Mouse (Mus musculus) layer of hippocampus, adult 8-10 months (tissue): ENCODE data around the gene Tm6sf1. TPM values are rescaled to one million over a fixed set of nuclear protein-coding genes. Genes with fewer than 3 reads are reported as not detected.
"Not testable (repeated sequence)": the region's sequence is repeated elsewhere in the genome, so short reads cannot be mapped to it uniquely, and the experiment has no call there.

Source experiments
- DNase-seq, 2 experiments: peaks; one replicate each; pipeline ENCODE4 v3.0.0; 2022; ENCODE audit warnings: low spot score in 2 of 2
- total RNA-seq, 4 experiments: library from RNA; stranded (reverse); gene quantifications; 2 replicates each; pipeline ENCODE4 v1.2.4; 2022

Tm6sf1 gene
- 10 to 100 TPM; 16.0 to 21.7 (median 16.8) TPM for total RNA-seq

- DNase-seq, result no peak
Measured at GRCm38 (mm10) chr7:81858968-81859721, at the start of gene Tm6sf1. Tm6sf1 (plus strand) TSS chr7:81859001.

GRCm38 (mm10) chr7:81824906-81825305 lies 33.9 kb upstream of the Tm6sf1 start:
- DNase-seq, result no peak

GRCm38 (mm10) chr7:81825381-81825780 lies 33.4 kb upstream of the Tm6sf1 start:
- DNase-seq, result no peak

GRCm38 (mm10) chr7:81827806-81828667 lies 30.8 kb upstream of the Tm6sf1 start:
- no peak for DNase-seq

GRCm38 (mm10) chr7:81828681-81829378 lies 30.0 kb upstream of the Tm6sf1 start:
- DNase-seq, result peak; percentile 30 to 41

- peak; percentile 53 to 73 for DNase-seq
Measured at GRCm38 (mm10) chr7:81829379-81829894, 29.4 kb upstream of the Tm6sf1 start, which contains the start of gene Btbd1. Btbd1 (minus strand) TSS chr7:81829431.

- DNase-seq, result no peak
Measured at GRCm38 (mm10) chr7:81834847-81835246, 24.0 kb upstream of the Tm6sf1 start.

- DNase-seq, result no peak
Measured at GRCm38 (mm10) chr7:81835430-81835829, 23.4 kb upstream of the Tm6sf1 start.

- DNase-seq, result not testable (repeated sequence)
Measured at GRCm38 (mm10) chr7:81837771-81838170, 21.0 kb upstream of the Tm6sf1 start.

- no peak for DNase-seq
Measured at GRCm38 (mm10) chr7:81839746-81840145, 19.1 kb upstream of the Tm6sf1 start.

GRCm38 (mm10) chr7:81840661-81841181 lies 18.1 kb upstream of the Tm6sf1 start:
- peak in 1 of 2 experiments; percentile 32 for DNase-seq

- no peak for DNase-seq
Measured at GRCm38 (mm10) chr7:81841439-81841838, 17.4 kb upstream of the Tm6sf1 start.

- no peak for DNase-seq
Measured at GRCm38 (mm10) chr7:81842141-81842540, 16.7 kb upstream of the Tm6sf1 start.

GRCm38 (mm10) chr7:81842998-81843397 lies 15.8 kb upstream of the Tm6sf1 start:
- DNase-seq, result no peak

- DNase-seq, result no peak
Measured at GRCm38 (mm10) chr7:81843903-81844302, 14.9 kb upstream of the Tm6sf1 start.

- no peak for DNase-seq
Measured at GRCm38 (mm10) chr7:81844801-81845200, 14.0 kb upstream of the Tm6sf1 start.

GRCm38 (mm10) chr7:81845313-81845712 lies 13.5 kb upstream of the Tm6sf1 start:
- DNase-seq, result no peak

- no peak for DNase-seq
Measured at GRCm38 (mm10) chr7:81846008-81846407, 12.8 kb upstream of the Tm6sf1 start.

GRCm38 (mm10) chr7:81847010-81847409 lies 11.8 kb upstream of the Tm6sf1 start:
- no peak for DNase-seq

GRCm38 (mm10) chr7:81847777-81848176 lies 11.0 kb upstream of the Tm6sf1 start:
- no peak for DNase-seq

GRCm38 (mm10) chr7:81849214-81849613 lies 9.6 kb upstream of the Tm6sf1 start:
- DNase-seq, result no peak
